Mouse (Mus musculus) CD4-positive, CD25-positive, alpha-beta regulatory T cell, adult 2 months (primary cell): ENCODE results near the gene Itga2b.

Experiments used
- DNase-seq: peaks from one replicate; pipeline ENCODE4 v3.0.0-alpha.2; 2012; ENCODE audit warnings: low read depth, low spot score

The Itga2b gene

DNA sequence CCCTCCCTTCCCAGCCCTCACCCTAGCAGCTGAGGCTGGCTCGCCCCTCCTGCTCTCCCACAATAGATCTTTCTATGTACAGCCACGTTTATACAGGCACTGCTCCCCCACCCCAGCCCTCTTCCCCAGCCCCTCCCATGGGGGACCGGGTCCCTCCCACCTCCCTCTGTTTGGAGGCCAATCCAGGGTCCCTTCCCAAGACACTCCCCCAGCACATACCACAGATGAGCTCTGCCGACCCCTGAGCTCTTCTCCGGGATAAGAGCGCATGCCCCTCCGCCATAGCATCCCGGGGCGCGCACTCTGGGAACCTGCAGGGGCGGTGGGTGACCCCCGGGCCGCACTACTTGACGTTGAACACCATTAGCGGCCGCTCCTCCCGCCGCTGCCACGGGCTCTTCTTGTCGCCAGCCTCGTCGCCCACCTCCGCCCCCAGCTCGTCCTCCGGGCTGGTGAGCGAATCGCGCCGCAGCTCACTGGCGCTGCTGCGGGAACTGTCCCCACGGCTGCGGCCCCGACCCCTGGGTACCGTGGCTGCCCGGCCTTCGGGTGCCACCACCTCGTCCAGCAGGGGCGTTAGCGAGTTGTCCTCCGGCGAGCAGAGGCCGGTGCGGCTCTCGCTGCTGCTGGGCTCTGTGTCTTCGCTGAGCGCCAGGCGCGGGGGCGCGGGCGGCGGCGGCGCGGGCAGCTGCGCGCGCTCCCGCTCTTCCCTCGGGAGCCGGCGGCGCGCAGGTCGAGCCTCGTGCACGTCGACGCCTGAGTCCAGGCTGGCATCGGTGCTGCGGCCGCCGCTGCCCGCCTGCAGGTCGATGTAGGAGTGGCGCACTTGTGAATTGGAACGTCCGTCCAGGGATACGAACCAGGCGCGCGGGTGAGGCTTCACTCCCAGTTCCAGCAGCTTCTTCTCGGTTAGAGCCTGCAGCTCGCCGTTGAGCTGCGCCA lies 32.5 kb downstream of the Itga2b start:
- peak; percentile 33 for DNase-seq

DNA sequence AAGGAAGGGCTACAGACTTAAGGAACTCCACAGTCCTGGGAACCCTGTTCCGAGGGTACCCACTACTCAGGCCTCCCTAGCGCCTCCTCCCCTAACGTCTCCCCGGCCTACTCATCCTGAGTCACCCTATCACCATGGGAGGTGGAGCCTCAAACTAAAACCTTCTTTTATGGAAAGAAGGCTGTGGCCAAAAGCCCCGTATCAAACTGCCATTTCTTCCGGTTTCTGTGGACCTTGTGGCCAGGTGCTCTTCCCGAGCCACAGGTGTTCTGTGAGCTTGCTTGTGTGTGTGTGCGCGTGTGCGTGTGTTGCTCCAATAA lies 33.5 kb downstream of the Itga2b start:
- DNase-seq = no peak

DNA sequence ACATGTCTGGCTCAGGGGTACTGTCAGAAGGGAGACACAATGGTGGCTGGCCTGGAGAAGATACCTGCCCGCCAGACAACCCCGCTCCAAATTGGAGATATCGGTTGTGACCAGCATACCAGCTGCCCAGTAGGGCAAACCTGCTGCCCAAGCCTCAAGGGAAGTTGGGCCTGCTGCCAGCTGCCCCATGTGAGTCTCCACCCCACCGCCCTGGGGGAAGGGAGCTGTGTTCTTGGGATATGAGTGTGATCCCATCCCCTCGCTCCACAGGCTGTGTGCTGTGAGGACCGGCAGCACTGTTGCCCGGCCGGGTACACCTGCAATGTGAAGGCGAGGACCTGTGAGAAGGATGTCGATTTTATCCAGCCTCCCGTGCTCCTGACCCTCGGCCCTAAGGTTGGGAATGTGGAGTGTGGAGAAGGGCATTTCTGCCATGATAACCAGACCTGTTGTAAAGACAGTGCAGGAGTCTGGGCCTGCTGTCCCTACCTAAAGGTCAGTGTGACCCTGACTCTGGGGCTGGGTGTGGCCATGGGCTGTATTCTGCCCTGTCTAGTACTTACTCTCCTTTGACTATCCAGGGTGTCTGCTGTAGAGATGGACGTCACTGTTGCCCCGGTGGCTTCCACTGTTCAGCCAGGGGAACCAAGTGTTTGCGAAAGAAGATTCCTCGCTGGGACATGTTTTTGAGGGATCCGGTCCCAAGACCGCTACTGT lies 34.0 kb downstream of the Itga2b start:
- no peak for DNase-seq

DNA sequence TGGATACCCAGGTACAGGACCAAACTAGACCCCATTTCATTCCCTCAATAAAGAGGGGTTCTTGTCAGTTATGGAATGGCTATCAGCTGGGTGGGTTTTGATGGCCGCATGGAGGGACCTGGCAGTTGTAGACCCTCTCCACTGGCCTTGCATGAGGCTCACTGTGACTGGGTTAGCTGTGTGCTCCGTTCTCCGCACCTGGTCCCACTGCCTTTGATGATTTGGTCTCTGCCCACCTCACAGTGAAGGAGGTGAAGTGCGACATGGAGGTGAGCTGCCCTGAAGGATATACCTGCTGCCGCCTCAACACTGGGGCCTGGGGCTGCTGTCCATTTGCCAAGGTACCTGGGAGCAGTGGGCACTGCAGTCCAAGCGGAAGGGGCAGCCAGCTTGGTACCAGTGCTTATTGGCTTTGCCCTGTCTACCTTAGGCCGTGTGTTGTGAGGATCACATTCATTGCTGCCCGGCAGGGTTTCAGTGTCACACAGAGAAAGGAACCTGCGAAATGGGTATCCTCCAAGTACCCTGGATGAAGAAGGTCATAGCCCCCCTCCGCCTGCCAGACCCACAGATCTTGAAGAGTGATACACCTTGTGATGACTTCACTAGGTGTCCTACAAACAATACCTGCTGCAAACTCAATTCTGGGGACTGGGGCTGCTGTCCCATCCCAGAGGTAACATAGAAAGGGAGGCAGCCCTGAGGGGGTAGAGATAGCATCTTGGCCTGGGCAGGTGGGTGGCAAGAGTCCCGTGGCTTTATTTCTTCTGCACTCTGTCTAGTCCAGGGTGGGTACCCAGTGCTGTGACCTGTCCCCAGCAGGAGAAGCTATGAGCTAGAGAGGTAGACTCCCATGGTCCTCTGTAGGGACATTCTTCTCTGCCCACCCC lies 34.9 kb downstream of the Itga2b start:
- DNase-seq = no peak

- peak; percentile 90 for DNase-seq
Observed at GRCm38 (mm10) chr11:102434406-102434805, 35.5 kb downstream of the Itga2b start.

DNA sequence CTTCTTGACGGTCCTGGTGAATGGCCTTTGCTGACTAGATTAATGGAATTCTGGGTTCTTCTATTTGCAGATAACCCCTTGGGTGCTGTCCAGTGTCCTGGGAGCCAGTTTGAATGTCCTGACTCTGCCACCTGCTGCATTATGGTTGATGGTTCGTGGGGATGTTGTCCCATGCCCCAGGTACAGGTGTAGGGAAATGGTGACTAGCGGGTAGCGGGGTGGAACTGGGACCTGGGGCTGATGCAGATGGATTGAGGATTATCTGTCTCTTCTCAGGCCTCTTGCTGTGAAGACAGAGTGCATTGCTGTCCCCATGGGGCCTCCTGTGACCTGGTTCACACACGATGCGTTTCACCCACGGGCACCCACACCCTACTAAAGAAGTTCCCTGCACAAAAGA lies 36.1 kb downstream of the Itga2b start:
- DNase-seq = no peak

- DNase-seq = no peak
Observed at GRCm38 (mm10) chr11:102432896-102433295, 37.0 kb downstream of the Itga2b start.

- DNase-seq = peak; percentile 66
Observed at GRCm38 (mm10) chr11:102432115-102432843, 37.6 kb downstream of the Itga2b start.

- no peak for DNase-seq
Observed at GRCm38 (mm10) chr11:102431728-102432114, 38.2 kb downstream of the Itga2b start.

GRCm38 (mm10) chr11:102431018-102431645 lies 38.8 kb downstream of the Itga2b start:
- DNase-seq = peak; percentile 86

DNA sequence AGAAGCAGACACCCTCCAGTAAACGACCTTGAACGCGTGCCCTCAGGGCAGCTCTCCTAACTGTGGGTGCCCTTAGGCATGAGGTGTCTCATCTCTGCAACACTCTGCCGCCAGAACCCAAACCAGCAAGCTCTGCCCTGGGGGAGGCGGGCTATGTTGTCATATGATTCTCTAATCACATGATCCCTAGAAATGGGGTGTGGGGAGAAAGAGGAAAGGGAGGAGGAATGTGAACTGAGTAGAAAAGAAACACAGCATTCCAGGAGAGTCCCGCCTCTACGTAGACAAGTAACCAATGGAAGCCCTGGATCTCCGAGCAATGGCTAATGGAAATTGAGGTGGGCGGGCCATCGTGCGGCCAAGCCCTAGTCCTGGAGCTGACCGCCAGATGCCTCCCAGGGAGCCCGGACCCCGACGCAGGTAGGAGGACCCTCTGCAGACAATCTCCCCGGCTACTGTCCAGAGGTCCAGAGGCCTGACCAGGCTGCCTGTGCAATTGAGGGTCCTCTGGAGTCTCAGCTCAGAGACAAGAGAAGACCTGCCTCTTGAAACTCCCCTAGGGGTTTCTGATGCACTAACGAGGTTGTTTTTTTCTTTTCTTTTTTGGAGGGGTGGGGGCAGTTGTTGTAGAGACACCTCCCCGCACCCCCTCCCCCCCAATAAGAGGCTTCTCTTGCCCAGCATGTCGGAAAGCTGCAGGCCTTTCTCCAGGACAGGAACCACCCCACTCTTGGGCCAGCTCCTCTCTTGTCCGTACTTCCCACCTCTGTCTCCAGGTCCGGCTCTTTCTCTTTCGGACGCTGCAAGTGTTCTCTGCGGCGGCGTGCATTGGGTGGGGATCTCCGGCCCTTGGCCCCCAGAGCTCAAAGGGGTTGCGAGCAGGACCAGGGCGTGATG lies 39.6 kb downstream of the Itga2b start, which contains the start of gene Grn:
Gene Grn (plus strand): TSS at position 195 of the 897 bp plus-strand sequence.
- peak; percentile 83 for DNase-seq

- DNase-seq = no peak
Observed at GRCm38 (mm10) chr11:102429551-102429950, 40.4 kb downstream of the Itga2b start.

GRCm38 (mm10) chr11:102428981-102429540 lies 40.9 kb downstream of the Itga2b start:
- peak; percentile 35 for DNase-seq

GRCm38 (mm10) chr11:102425555-102426316 lies 44.2 kb downstream of the Itga2b start:
- DNase-seq = no peak

DNA sequence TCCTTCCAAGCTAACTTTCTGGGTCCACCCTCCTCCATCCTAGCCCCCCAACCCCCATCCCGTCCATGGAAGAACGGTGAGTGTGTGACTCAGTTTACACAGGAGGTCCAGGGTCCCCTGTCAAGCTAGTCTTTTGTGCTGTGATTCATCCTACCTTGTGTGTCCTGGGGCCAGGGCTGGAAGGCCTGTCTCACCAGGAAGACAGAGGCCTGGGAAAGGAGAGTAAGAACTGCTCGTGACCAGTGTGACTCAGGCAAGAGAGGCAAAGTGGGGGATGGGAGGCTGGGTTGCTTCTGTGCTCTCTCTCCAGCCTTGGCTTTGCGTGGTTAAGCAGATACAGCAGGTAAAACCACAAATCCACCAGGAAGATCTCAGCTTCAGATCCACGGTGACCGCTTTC lies 45.3 kb downstream of the Itga2b start:
- DNase-seq = no peak

- no peak for DNase-seq
Observed at GRCm38 (mm10) chr11:102421559-102421958, 48.4 kb downstream of the Itga2b start.

DNA sequence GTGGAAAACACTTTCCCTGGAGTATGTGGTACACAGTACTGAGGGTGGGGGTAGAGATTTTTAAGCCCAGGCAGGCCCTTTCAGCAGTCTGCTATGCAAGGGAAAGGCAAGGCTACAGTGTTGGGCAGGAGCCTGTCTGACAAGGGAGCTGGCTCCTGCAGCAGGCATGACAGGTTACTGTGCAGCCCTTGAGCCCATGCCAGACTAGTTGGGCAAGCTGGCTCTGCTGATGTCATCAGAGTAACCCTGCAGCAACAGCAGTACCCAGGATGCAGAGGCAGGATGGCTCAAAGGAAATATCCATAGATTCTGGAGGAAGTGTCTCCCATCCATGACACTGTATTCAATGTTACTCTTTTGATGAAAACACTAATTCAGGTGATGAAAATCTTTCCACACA lies 51.0 kb downstream of the Itga2b start:
- no peak for DNase-seq

DNA sequence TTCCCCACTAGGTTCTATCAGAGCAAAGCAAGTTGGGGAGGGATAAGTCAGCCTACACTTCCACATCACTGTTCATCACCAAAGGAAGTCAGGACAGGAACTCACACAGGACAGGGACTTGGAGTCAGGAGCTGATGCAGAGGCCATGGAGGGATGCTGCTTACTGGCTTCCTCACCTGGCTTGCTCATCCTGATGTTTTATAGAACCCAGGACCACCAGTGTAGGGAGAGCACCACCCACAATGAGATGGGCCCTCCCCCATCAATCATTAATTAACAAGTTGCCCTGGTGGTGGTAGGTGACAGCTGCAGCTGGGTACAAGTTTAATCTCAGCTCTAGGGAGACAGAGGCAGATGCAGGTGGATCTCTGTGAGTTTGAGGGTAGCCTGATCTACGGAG lies 52.8 kb downstream of the Itga2b start:
- DNase-seq = no peak
